Mouse (Mus musculus): ENCODE measurements at regions not wholly inside any gene's neighbourhood (a gene's known extent, or its start where the extent isn't known, plus 50 kb on each side); places are given as distances from the start of the nearest gene placed in this dataset.

Small RNAs in the stretch of these regions (microRNA-seq; reads per million reads assigned to microRNA genes)
- 0 reads per million in 2 experiments for gene Mir6350

Data from layer of hippocampus, adult 18-20 months (tissue).